Mouse (Mus musculus) neural tube, embryonic 12.5 days (tissue): ENCODE results near the gene Olfr1499. TPM values are rescaled to one million over a fixed set of nuclear protein-coding genes. Genes with fewer than 3 reads are reported as not detected.

Source experiments
- polyA plus RNA-seq: library from polyadenylated mRNA; unstranded; fragments of >200 nt; fragmentation: Nextera tagmentation; extraction: Ambion mirVana; gene quantifications from 2 replicates; pipeline ENCODE4 v1.2.1, GENCODE M21; 2016

Gene Olfr1499
- polyA plus RNA-seq, 1 experiment from 2014 or later = not detected

Other genes with a start within 250 kb of the Olfr1499 start
- not detected in 2 replicates for gene Olfr1484, start 235.9 kb downstream of the Olfr1499 start, polyA plus RNA-seq
- not detected in 2 replicates for gene Olfr1487, start 202.1 kb downstream of the Olfr1499 start, polyA plus RNA-seq
- not detected in 2 replicates for gene Olfr1489, start 187.8 kb downstream of the Olfr1499 start, polyA plus RNA-seq
- not detected in 2 replicates for gene Olfr1490, start 168.4 kb downstream of the Olfr1499 start, polyA plus RNA-seq
- gene Olfr1491, start 122.2 kb downstream of the Olfr1499 start, polyA plus RNA-seq = not detected in 2 replicates
- gene Olfr1493-ps1, start 96.2 kb downstream of the Olfr1499 start, polyA plus RNA-seq = not detected in 2 replicates
- not detected in 2 replicates for gene Olfr1494, start 79.7 kb downstream of the Olfr1499 start, polyA plus RNA-seq
- not detected in 2 replicates for gene Olfr1495, start 54.8 kb downstream of the Olfr1499 start, polyA plus RNA-seq
- gene Olfr1496, start 41.6 kb downstream of the Olfr1499 start, polyA plus RNA-seq = not detected in 2 replicates
- not detected in 2 replicates for gene Olfr1497, start 21.2 kb downstream of the Olfr1499 start, polyA plus RNA-seq
- not detected in 2 replicates for gene Olfr1500, start 11.0 kb upstream of the Olfr1499 start, polyA plus RNA-seq
- gene Olfr1501, start 31.2 kb upstream of the Olfr1499 start, polyA plus RNA-seq = not detected in 2 replicates
- not detected in 2 replicates for gene Olfr1502, start 42.3 kb upstream of the Olfr1499 start, polyA plus RNA-seq
- gene Olfr1504, start 78.5 kb upstream of the Olfr1499 start, polyA plus RNA-seq = not detected in 2 replicates
- not detected in 2 replicates for gene Olfr1505, start 94.1 kb upstream of the Olfr1499 start, polyA plus RNA-seq